Mouse (Mus musculus) liver, postnatal 0 days (tissue): ENCODE measurements at regions not wholly inside any gene's neighbourhood (a gene's known extent, or its start where the extent isn't known, plus 50 kb on each side); places are given as distances from the start of the nearest gene placed in this dataset.

Experiments
- CTCF ChIP-seq: sonication (generic); IDR thresholded peaks from 2 replicates; pipeline ENCODE4 v1.5.1; 2016; ENCODE audit warnings: antibody characterized with exemption, low read depth
- EP300 ChIP-seq: IDR thresholded peaks from 2 replicates; pipeline ENCODE4 v1.6.1; 2016; ENCODE audit warnings: antibody characterized with exemption, low read depth, mild to moderate bottlenecking

DNA sequence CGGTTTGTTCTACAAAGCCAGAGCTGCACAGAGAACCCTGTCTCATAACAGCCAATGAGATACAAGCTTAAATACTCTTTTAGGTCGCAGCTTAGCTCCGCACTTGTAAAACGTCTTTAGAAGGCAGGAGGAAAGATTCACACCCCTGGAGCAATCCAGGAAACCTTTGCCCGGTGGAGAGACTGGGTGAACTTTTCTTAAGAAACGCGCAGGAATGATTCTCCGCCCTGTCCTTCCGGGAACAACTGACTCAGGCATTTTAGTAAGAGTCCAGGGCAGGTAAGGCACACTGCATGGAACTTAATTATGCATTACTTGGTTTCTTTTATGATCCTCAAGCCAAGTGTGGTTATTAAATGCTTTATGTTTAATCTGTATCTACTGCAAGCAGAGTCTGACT lies 70.0 kb upstream of the Ralgps2 start:
- TF ChIP-seq CTCF: no peak
- no peak for TF ChIP-seq EP300
